Mouse (Mus musculus): ENCODE measurements around the gene Chac1. TPM values are rescaled to one million over a fixed set of nuclear protein-coding genes. Genes with fewer than 3 reads are reported as not detected.

Gene Chac1
- total RNA-seq, 1 experiment from 2014 or later, result 0.40 TPM

DNA sequence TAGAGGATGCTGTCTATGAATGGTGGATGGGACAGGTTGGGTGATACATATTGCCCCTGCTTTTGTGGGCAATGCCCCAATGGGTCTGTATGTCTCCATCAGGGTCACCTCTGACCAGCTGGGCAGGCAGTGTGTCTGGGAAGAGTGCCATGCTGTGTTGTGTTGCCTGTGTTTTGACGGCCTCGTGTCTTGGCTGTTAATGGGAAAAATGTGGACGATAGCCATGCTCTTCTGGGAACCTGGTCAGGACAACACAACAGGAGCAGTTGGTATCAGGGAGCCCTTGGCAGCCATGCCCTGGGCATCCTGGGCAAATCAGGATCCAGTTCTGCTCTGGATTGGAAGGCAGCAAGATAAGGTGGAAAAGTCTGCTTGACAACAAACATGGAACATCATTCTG lies 4.1 kb downstream of the Chac1 start:
- no peak for ATAC-seq (replicated peaks in 1 of 2; ENCODE audit: insufficient read depth in 1 of 2, low FRiP score in 2 of 2, low TSS enrichment in 1 of 2, low read depth in 1 of 2, poor library complexity in 2 of 2, severe bottlenecking in 2 of 2)

DNA sequence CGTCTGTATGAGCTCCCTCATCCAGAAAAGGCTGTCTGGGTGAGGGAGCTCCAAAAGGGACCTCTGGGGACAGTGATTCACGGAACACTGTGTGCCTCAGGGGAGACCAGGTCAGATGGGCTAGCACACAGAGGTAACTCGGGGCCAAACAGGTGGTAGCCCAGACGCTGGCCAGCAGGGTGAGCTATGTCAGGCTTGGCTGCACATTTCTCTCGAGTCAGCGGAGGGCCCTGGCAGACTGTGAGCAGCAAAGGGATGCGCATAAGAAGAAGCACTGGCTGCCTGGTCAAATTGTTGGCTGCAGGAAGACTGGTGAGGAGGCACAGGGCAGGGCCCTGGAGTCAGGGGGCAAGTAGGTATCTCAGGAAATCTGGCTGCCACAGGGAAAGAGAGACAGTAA lies 4.6 kb downstream of the Chac1 start:
- ATAC-seq (replicated peaks in 1 of 2; ENCODE audit: insufficient read depth in 1 of 2, low FRiP score in 2 of 2, low TSS enrichment in 1 of 2, low read depth in 1 of 2, poor library complexity in 2 of 2, severe bottlenecking in 2 of 2), result no peak

DNA sequence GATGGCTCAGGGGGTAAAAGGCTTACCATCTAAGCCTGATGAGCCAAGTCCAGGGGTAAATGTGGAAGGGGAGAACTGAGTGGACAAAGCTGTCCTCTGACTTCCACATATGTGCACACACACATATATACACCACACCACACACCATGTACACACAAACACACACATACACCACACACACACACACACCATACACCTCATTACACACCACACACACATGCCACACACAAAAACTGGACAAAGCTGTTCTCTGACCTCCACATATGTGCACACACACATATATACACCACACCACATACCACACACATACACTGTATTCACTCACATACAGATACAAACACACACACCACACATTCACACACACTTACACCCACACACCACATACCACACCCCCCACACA lies 5.3 kb downstream of the Chac1 start:
- ATAC-seq (replicated peaks in 1 of 2; ENCODE audit: insufficient read depth in 1 of 2, low FRiP score in 2 of 2, low TSS enrichment in 1 of 2, low read depth in 1 of 2, poor library complexity in 2 of 2, severe bottlenecking in 2 of 2), result no peak

DNA sequence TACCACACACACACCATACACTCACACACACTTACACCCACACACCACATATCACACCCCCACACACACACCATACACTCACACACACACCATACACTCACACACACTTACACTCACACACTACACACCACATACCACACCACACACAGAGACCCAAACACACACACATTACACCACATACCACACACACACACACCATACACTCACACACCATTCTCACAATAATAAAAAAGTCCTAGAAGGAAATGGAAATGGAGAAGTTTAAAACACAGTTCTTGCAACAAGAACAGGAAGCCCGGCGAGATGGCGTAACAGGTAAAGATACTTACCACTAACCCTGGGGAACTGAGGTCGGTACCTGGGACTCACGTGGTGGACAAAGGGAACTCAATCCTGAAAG lies 5.8 kb downstream of the Chac1 start:
- ATAC-seq (replicated peaks in 1 of 2; ENCODE audit: insufficient read depth in 1 of 2, low FRiP score in 2 of 2, low TSS enrichment in 1 of 2, low read depth in 1 of 2, poor library complexity in 2 of 2, severe bottlenecking in 2 of 2), result peak; percentile 37 to 54; a peak in 3 of 4 replicates

DNA sequence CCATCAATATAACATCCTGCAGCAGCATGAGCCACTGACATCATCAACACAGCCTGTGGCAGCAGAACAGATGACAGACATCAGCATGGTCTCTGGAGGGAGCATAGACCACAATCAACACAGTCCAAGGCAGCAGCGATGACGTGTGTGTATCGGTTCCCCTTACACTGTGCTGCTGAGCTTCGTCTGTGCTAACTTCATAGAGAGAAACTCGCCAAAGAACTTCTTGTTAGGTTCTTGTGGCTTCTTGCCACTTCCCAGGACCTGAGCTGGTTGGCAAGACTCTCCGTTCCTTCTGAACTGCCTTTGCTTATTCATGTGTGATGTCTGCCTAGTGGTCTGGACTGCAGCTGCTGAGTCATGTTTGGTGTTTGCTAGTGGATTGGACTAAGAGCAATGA lies 7.2 kb downstream of the Chac1 start:
- ATAC-seq (replicated peaks in 1 of 2; ENCODE audit: insufficient read depth in 1 of 2, low FRiP score in 2 of 2, low TSS enrichment in 1 of 2, low read depth in 1 of 2, poor library complexity in 2 of 2, severe bottlenecking in 2 of 2), result peak in 1 of 2 experiments; percentile 11; a peak in 1 of 4 replicates

DNA sequence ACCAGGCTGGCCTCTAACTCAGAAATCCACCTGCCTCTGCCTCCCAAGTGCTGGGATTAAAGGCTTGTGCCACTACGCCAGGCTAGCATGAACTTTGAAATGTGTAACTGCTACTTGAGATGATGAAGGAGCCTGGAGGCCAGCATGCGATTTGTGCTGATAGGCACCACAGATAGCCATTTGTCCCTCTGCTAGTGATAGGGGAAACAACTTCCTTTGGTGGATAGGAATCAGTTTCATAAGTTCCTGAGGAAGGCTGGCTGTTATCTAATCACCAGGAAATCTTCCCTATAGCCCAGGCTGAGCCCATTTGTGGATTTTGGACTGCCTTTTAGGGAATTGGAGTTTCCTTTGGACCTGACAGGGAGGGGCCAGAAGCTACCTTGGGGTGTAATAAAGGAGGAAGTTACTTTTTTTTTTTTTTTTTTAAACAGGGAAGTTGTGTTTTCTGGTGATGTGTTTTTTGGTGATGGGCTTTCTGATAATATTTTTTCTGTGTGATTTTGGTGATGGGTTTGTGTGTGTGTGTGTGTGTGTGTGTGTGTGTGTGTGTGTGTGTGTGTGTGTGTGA lies 8.8 kb downstream of the Chac1 start:
- ATAC-seq (replicated peaks in 1 of 2; ENCODE audit: insufficient read depth in 1 of 2, low FRiP score in 2 of 2, low TSS enrichment in 1 of 2, low read depth in 1 of 2, poor library complexity in 2 of 2, severe bottlenecking in 2 of 2), result peak in 1 of 2 experiments; percentile 34; a peak in 2 of 4 replicates

DNA sequence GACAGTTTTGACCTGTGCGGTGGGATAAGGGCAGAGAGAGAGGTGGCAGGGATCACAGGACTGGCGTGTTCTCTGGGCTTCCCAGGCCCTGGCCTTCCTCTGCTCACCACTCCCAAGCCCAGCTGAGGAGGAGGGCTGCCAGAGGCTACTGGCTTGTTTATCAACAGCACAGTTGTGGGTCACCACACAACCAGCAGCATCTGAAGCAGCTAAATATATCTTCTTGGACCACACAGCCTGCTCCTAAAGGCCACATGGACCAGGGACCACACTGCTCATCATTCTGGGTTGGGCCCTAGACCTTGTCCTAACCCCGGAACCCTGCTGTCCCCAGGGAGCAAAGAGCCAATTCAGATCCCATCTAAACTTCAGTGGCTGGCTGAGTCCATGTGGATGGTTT lies 13.9 kb downstream of the Chac1 start:
- no peak for ATAC-seq (replicated peaks in 1 of 2; ENCODE audit: insufficient read depth in 1 of 2, low FRiP score in 2 of 2, low TSS enrichment in 1 of 2, low read depth in 1 of 2, poor library complexity in 2 of 2, severe bottlenecking in 2 of 2)

DNA sequence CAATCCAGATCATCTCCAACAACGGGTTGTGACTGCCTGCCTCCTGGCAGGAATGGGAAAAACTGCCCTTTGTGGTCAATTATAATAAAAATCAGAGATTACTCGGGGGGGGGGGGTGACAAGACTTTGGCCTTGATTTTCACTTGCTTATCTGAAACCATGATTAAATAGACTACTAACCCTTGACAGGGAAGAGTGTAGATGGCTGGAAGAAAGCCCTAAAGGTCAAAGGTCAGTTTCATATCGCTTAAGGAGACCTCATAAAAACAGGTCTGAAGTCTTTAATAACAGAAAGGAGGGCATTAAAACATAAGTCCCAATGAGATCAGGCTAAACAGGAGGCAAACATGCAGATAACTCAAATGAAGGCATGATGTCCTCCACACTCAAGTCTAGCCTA lies 16.3 kb downstream of the Chac1 start:
- no peak for ATAC-seq (replicated peaks in 1 of 2; ENCODE audit: insufficient read depth in 1 of 2, low FRiP score in 2 of 2, low TSS enrichment in 1 of 2, low read depth in 1 of 2, poor library complexity in 2 of 2, severe bottlenecking in 2 of 2)

DNA sequence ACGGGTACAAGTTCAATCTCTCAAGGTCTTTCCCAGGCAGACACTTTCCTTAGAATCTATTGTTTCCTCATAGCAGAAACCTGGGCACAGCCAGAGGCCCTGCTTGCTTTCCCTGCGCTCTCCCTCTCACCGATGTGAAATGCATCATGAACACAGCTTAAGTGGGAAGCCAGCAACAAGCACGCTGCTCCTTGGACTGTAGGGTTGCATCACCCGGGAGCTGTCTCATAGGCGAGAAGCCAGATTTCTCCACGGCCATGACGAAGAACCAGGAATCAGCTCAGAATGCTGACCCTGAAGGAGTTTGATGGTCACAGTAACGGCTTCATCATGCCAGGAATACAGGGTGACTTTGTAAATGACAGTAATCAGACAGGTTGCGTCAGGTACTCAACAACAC lies 19.1 kb downstream of the Chac1 start:
- ATAC-seq (replicated peaks in 1 of 2; ENCODE audit: insufficient read depth in 1 of 2, low FRiP score in 2 of 2, low TSS enrichment in 1 of 2, low read depth in 1 of 2, poor library complexity in 2 of 2, severe bottlenecking in 2 of 2), result no peak

DNA sequence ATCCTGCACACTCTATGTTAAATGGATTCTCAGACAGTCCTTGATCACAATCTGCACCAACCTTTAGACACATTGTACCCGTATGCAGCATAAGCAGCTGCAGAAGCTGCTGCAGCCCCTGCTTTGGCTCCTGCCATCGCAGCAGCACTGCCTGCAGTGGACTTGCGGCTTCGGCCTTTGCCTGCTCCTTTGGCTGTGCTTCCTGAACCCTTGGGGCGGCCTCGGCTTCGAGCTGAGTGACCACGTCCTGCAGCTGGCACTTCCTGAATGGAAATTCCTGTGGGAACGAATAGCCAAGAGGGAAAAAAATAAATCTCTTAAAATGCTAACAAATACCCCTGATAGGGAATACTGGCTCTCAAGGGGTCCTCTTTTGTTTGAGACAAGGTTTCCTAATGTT lies 26.3 kb downstream of the Chac1 start:
- no peak for ATAC-seq (replicated peaks in 1 of 2; ENCODE audit: insufficient read depth in 1 of 2, low FRiP score in 2 of 2, low TSS enrichment in 1 of 2, low read depth in 1 of 2, poor library complexity in 2 of 2, severe bottlenecking in 2 of 2)

DNA sequence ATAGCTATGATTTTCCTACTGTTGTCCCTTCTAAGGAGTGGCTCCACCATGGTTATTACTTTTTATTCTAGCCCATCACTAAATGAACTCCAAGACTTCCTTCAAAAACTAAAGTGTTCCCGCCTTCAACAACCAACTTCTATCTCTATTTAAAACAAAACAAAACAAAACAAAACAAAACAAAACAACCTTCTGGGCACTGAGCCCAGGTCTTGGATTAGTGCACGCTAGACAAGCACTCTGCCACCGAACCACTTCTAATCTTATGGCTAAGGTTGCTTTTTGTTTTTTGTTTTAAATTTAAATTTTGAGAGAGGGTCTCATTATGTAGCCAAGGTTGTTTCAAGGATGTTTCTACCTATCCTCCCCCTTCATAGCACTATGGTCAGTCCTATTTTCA lies 26.8 kb downstream of the Chac1 start:
- ATAC-seq (replicated peaks in 1 of 2; ENCODE audit: insufficient read depth in 1 of 2, low FRiP score in 2 of 2, low TSS enrichment in 1 of 2, low read depth in 1 of 2, poor library complexity in 2 of 2, severe bottlenecking in 2 of 2), result no peak

DNA sequence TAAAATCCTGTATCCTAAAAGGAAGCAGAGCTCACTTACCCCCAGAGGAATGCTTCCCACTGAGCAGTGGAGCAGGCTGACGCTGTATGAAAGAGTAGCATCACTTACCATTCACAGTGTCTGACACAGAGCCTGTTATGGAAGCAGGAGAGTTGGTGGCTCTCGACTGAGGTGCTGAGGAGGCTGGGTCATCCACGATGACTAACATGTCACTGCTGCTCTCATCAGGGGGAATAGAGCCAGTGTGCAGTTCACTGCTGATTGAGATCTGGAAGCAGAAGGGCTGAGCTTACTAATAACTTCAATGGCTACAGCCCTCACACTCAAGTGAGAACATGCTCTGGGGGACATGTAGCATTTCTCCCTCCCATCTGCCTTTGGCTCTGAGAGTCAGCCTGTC lies 28.4 kb downstream of the Chac1 start:
- ATAC-seq (replicated peaks in 1 of 2; ENCODE audit: insufficient read depth in 1 of 2, low FRiP score in 2 of 2, low TSS enrichment in 1 of 2, low read depth in 1 of 2, poor library complexity in 2 of 2, severe bottlenecking in 2 of 2), result no peak

DNA sequence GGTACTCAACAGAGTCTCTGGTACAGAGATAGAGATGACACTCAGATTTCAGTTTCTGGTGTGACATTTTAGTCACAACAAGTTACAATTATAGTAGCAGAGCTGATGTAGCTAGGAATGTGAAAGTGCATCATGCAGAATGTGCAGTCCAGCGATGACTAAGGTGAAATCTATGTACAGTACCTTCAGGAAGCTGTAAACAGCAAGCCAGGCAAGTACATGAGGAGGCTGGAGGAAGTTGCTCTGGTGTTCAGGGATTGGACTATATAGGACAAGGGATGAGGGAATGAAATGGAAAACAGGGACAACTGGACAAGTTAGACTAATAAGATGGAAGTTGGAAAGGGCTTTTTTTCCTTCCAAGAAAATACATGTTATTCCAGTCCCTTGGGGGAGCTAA lies 37.2 kb downstream of the Chac1 start:
- no peak for ATAC-seq (replicated peaks in 1 of 2; ENCODE audit: insufficient read depth in 1 of 2, low FRiP score in 2 of 2, low TSS enrichment in 1 of 2, low read depth in 1 of 2, poor library complexity in 2 of 2, severe bottlenecking in 2 of 2)

DNA sequence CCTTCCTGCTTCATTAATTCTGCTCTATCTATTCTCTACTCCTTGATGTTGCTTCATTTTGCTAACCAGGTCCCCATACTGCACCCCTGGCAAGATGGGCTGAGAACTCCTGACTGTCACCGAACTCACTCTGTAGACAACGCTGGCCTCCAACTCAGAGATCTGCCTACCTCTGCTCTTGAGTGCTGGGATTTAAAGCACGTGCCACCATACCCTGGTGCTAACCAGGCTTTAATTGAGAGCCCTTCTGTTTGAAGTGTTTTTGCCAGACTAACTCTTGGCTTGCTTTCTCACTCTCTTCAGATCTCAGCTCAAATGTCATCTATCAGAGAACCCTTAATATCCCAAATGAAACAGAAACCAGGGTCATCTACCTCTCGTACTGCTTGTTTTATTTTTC lies 39.0 kb downstream of the Chac1 start:
- no peak for ATAC-seq (replicated peaks in 1 of 2; ENCODE audit: insufficient read depth in 1 of 2, low FRiP score in 2 of 2, low TSS enrichment in 1 of 2, low read depth in 1 of 2, poor library complexity in 2 of 2, severe bottlenecking in 2 of 2)

DNA sequence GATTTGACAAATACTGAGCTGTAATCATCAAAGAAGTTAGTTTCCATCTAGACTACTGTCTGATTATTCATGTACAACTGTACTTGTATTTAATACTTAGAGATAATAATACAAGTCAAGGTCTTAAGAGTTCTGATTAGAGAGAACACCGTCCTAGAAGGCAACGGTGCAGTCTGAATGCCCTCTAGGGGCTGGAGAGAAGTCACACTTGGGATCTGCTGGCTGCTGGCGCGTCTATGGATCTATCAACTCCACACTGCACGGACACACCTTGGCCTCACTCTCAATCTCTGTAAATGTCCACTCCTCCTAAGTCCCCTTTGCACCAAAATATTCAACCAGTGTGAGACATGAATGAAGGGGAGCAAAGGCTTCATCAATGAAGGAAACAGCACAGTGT lies 47.2 kb downstream of the Chac1 start:
- ATAC-seq (replicated peaks in 1 of 2; ENCODE audit: insufficient read depth in 1 of 2, low FRiP score in 2 of 2, low TSS enrichment in 1 of 2, low read depth in 1 of 2, poor library complexity in 2 of 2, severe bottlenecking in 2 of 2), result no peak

DNA sequence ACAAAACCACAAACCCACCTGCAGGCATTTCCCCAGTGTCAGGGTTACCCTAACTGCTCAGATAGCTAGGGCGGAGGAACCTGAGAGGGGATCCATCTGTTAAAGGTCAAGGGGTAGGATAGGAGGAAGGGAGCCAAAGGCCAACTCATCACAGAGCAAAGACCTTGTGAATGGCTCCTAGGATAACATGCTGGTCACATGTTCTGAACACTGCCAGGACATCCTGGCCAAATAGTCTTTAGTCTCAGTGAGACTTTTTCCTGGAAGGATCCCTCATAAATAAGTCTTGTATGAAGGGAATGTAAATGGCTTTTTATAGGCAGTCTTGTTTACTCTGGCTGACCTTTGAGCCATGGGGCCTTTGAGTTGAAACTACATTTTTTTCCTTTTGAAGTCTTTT lies 47.6 kb downstream of the Chac1 start:
- no peak for ATAC-seq (replicated peaks in 1 of 2; ENCODE audit: insufficient read depth in 1 of 2, low FRiP score in 2 of 2, low TSS enrichment in 1 of 2, low read depth in 1 of 2, poor library complexity in 2 of 2, severe bottlenecking in 2 of 2)

DNA sequence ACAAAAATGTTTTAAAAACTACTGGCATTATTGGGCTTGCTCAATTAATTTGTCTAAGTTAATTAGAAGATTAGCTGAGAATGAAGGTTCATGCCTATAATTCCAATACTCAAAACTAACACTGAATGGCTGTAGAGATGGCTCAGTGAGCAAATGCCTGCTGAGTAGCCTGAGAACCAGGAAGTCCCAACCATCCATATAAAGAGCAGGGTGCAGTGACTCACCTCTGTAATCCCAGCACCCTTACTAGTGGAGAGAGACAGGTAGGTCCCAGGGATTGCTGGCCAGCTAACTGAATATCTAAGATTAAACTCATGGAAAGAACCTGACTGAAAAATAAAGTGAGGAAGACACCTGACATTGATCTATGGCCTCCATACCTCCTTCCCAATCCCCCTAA lies 48.3 kb downstream of the Chac1 start:
- ATAC-seq (replicated peaks in 1 of 2; ENCODE audit: insufficient read depth in 1 of 2, low FRiP score in 2 of 2, low TSS enrichment in 1 of 2, low read depth in 1 of 2, poor library complexity in 2 of 2, severe bottlenecking in 2 of 2), result no peak

All from hematopoietic stem cell, adult 5-6 weeks (primary cell).